17 mouse cellular contexts compared by ENCODE assay signal in the genomic region with DNA sequence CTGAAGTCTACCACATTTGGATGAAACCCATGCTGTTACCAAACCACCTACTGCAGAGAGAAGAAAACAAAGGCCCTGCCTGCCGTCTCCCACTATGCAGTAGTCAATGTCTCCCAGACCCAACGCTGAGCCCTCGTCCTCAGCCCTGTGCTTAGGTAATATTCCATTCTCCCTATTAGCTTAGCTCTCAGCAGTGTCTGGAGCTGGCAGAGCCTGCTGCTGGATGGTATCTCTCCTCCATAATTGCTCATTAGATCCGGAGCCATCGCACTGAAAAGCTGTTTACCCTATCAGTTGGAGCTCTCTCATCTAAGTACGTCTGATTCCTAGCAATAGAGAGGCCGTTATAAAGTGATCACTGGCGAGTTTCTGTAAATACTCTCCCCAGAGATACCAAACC.
DNase-seq lines count a peak whose midpoint lies in the region; ATAC-seq and TF ChIP-seq lines count a peak whose summit lies in the region.
"Had no signal": no experiment of that assay in that cellular context is flagged by ENCODE, and none has a peak within 500 bp of the region (broad histone marks: within the 10 kb centered on the region; RNA-seq: fewer than 3 reads in every experiment).

No protein-coding gene starts in this region.

- no peak for TF ChIP-seq CTCF in layer of hippocampus, adult 2 months (conservative IDR thresholded peaks at IDR 0.05)

- no peaks in the 10 kb centered on the region for H3K4me1 ChIP-seq in forebrain, embryonic 14.5 days (ENCODE audit: control insufficient read depth, insufficient read depth, low read length)
- H3K4me1 ChIP-seq in forebrain, embryonic 10.5 days = no peaks in the 10 kb centered on the region
- H3K4me1 ChIP-seq in hindbrain, embryonic 16.5 days (ENCODE audit: control insufficient read depth, insufficient read depth, low read depth, low read length) = no peaks in the 10 kb centered on the region
- H3K4me1 ChIP-seq: limb, embryonic 10.5 days had no signal

- WGBS in forebrain, embryonic 14.5 days = 47% methylated on average over 8 of the region's 8 CpGs
- 79% methylated on average over 8 of the region's 8 CpGs for WGBS in forebrain, embryonic 10.5 days
- 50% methylated on average over 8 of the region's 8 CpGs for WGBS in hindbrain, embryonic 16.5 days

- no peak overlapping the region for H3K4me3 ChIP-seq in forebrain, embryonic 14.5 days (ENCODE audit: low read depth, low read length)
- no peak overlapping the region for H3K4me3 ChIP-seq in forebrain, embryonic 10.5 days
- no peak overlapping the region for H3K4me3 ChIP-seq in layer of hippocampus, adult 2 months
- no peak overlapping the region for H3K4me3 ChIP-seq in hindbrain, embryonic 16.5 days (ENCODE audit: low read length)
- H3K4me3 ChIP-seq: limb, embryonic 10.5 days had no signal

- no peaks in the 10 kb centered on the region for H3K27me3 ChIP-seq in forebrain, embryonic 14.5 days (replicated peaks; ENCODE audit: control insufficient read depth, insufficient read depth, low read length)
- no peaks in the 10 kb centered on the region for H3K27me3 ChIP-seq in forebrain, embryonic 10.5 days (ENCODE audit: poor library complexity, severe bottlenecking)
- no peaks in the 10 kb centered on the region for H3K27me3 ChIP-seq in hindbrain, embryonic 16.5 days (replicated peaks; ENCODE audit: control insufficient read depth, insufficient read depth, low read length)
- H3K27me3 ChIP-seq: CH12.LX had no signal

- no peak overlapping the region for H3K4me2 ChIP-seq in forebrain, embryonic 14.5 days (ENCODE audit: low read length)
- no peak overlapping the region for H3K4me2 ChIP-seq in hindbrain, embryonic 16.5 days (ENCODE audit: low read length)

- no peak overlapping the region for H3K9ac ChIP-seq in forebrain, embryonic 14.5 days (ENCODE audit: low read length)
- no peak overlapping the region for H3K9ac ChIP-seq in hindbrain, embryonic 16.5 days (ENCODE audit: low read depth, low read length)
- H3K9ac ChIP-seq: liver, postnatal 0 days had no signal

- H3K36me3 ChIP-seq in forebrain, embryonic 14.5 days (ENCODE audit: control insufficient read depth, insufficient read depth, low read length) = no peaks in the 10 kb centered on the region
- H3K36me3 ChIP-seq in forebrain, embryonic 10.5 days (replicated peaks) = no peaks in the 10 kb centered on the region
- no peaks in the 10 kb centered on the region for H3K36me3 ChIP-seq in hindbrain, embryonic 16.5 days (ENCODE audit: control insufficient read depth, insufficient read depth, low read length)
- H3K36me3 ChIP-seq: limb, embryonic 10.5 days had no signal

- ATAC-seq in forebrain, embryonic 14.5 days = peak; percentile 37; the same call in 1 of the 2 replicates
- ATAC-seq in hindbrain, embryonic 16.5 days = peak; percentile 72; the same call in 1 of the 2 replicates
- ATAC-seq: liver, postnatal 0 days had no signal

- peak; percentile 59 for DNase-seq in forebrain, embryonic 14.5 days (ENCODE audit: low spot score)
- DNase-seq in forebrain, embryonic 10.5 days (ENCODE audit: extremely low spot score, low spot score) = no peak
- DNase-seq in layer of hippocampus, adult 2 months (ENCODE audit: low spot score in 2 of 2) = no peak
- no peak for DNase-seq in layer of hippocampus, adult 11-12 months (ENCODE audit: low spot score)
- peak; percentile 42 for DNase-seq in MN1 (ENCODE audit: low spot score)
- no peak for DNase-seq in testis, postnatal 10 days (ENCODE audit: low spot score)
- DNase-seq: cerebellum, adult 9-10 months; gastrocnemius, postnatal 36 days; kidney, adult 18-20 months; liver, postnatal 0 days; lung, postnatal 10 days; right cerebral cortex, postnatal 25 days; thymus, adult 18-20 months had no signal

- H3K27ac ChIP-seq in forebrain, embryonic 14.5 days (ENCODE audit: low read depth, low read length) = 0 out of 2 replicates have a peak overlapping the region, but pooled peaks have one; percentile 23
- no peak overlapping the region for H3K27ac ChIP-seq in forebrain, embryonic 10.5 days
- H3K27ac ChIP-seq in layer of hippocampus, adult 2 months = peak overlapping the region; percentile 24
- no peak overlapping the region for H3K27ac ChIP-seq in hindbrain, embryonic 16.5 days (ENCODE audit: low read depth, low read length)
- H3K27ac ChIP-seq: kidney, postnatal 0 days; limb, embryonic 10.5 days had no signal

- H3K9me3 ChIP-seq in forebrain, embryonic 14.5 days (replicated peaks; ENCODE audit: control insufficient read depth, low read length) = no peaks in the 10 kb centered on the region
- H3K9me3 ChIP-seq in forebrain, embryonic 10.5 days = no peaks in the 10 kb centered on the region
- H3K9me3 ChIP-seq in hindbrain, embryonic 16.5 days (ENCODE audit: control insufficient read depth, low read length) = no peaks in the 10 kb centered on the region
- H3K9me3 ChIP-seq: limb, embryonic 10.5 days had no signal

Comparison
In these comparisons a context has a peak if more than half of its experiments do, and no peak if none do; other contexts are left out.
1. DNase-seq: peak in forebrain, embryonic 14.5 days (single experiment) and MN1 (single experiment); none in forebrain, embryonic 10.5 days (single experiment), layer of hippocampus, adult 2 months (0 of 2), layer of hippocampus, adult 11-12 months (single experiment) and testis, postnatal 10 days (single experiment).
2. H3K27ac ChIP-seq: peak in forebrain, embryonic 14.5 days (single experiment) and layer of hippocampus, adult 2 months (single experiment); none in forebrain, embryonic 10.5 days (single experiment) and hindbrain, embryonic 16.5 days (single experiment).